Mouse (Mus musculus) ES-E14 (cell line): ENCODE measurements around the gene Ntmt1. TPM values are rescaled to one million over a fixed set of nuclear protein-coding genes. Genes with fewer than 3 reads are reported as not detected.

ENCODE experiments used
- DNase-seq: peaks from one replicate; pipeline ENCODE4 v3.0.0-alpha.2; 2013; ENCODE audit warnings: low read depth, low spot score
- H3K27ac ChIP-seq: 2 replicates; pipeline ENCODE4 v1.5.1; 2012; ENCODE audit warnings: low read depth, mild to moderate bottlenecking, low read length, moderate library complexity, mixed read lengths; ENCODE audit not compliant: poor library complexity, insufficient read depth, severe bottlenecking
- H3K36me3 ChIP-seq: 2 replicates; pipeline ENCODE4 v1.6.1; 2012; ENCODE audit warnings: mild to moderate bottlenecking, low read length, moderate library complexity, mixed read lengths; ENCODE audit not compliant: control insufficient read depth, poor library complexity, insufficient read depth, severe bottlenecking
- H3K4me1 ChIP-seq, 2 experiments: fragments of 150-350 bp in 1 of 2; sonication (generic) in 1 of 2; 2 replicates each; pipeline ENCODE4 v1.6.1; 2012; ENCODE audit warnings: low read length in 2 of 2, mild to moderate bottlenecking in 1 of 2, mixed read lengths in 1 of 2; ENCODE audit not compliant: control insufficient read depth in 2 of 2, insufficient read depth in 2 of 2, poor library complexity in 1 of 2
- H3K4me3 ChIP-seq, 2 experiments: fragments of 150-350 bp in 1 of 2; sonication (generic) in 1 of 2; 2 replicates each; pipeline ENCODE4 v1.5.1; 2012; ENCODE audit warnings: low read length in 2 of 2, low read depth in 1 of 2, mild to moderate bottlenecking in 1 of 2, mixed read lengths in 1 of 2; ENCODE audit not compliant: insufficient read depth in 1 of 2, poor library complexity in 1 of 2, severe bottlenecking in 1 of 2
- H3K9ac ChIP-seq: 2 replicates; pipeline ENCODE4 v1.6.1; 2012; ENCODE audit warnings: low read depth, mild to moderate bottlenecking, low read length, mixed read lengths; ENCODE audit not compliant: poor library complexity, insufficient read depth, severe bottlenecking
- H3K9me3 ChIP-seq: fragments of 150-350 bp; sonication (generic); 2 replicates; pipeline ENCODE4 v1.6.1; 2012; ENCODE audit warnings: low read depth, mild to moderate bottlenecking, low read length; ENCODE audit not compliant: control insufficient read depth, insufficient read depth
- CHD2 ChIP-seq: IDR thresholded peaks from 2 replicates; pipeline ENCODE4 v1.6.1; 2014; ENCODE audit warnings: mild to moderate bottlenecking, low read depth, low read length, inconsistent platforms
- HCFC1 ChIP-seq: IDR thresholded peaks from 2 replicates; pipeline ENCODE4 v1.6.1; 2012; ENCODE audit warnings: low read length, inconsistent platforms, borderline replicate concordance; ENCODE audit not compliant: insufficient read depth
- MAFK ChIP-seq: IDR thresholded peaks from 2 replicates; pipeline ENCODE4 v1.6.1; 2014; ENCODE audit warnings: mild to moderate bottlenecking, low read depth, low read length, inconsistent platforms; ENCODE audit not compliant: insufficient read depth
- ZC3H11A ChIP-seq: IDR thresholded peaks from 2 replicates; pipeline ENCODE4 v1.6.1; 2012; ENCODE audit warnings: low read depth, mild to moderate bottlenecking, inconsistent platforms, low read length, borderline replicate concordance
- ZNF384 ChIP-seq: IDR thresholded peaks from 2 replicates; pipeline ENCODE4 v1.6.1; 2012; ENCODE audit warnings: low read depth, low read length, inconsistent platforms
- in situ Hi-C, 2 experiments: fragments of 600-800 bp; cut with MboI; formaldehyde crosslinking; loops; one replicate each; pipeline ENCODE4 v1.15.1; 2025; ENCODE audit warnings: low sequenced_read_pairs in 2 of 2, inconsistent platforms in 1 of 2; ENCODE audit not compliant: unreplicated experiment in 2 of 2
- total RNA-seq: library from RNA; depleted of rRNA; stranded (reverse); fragments of 300-350 nt; gene quantifications from 2 replicates; pipeline ENCODE4 v1.2.3, GENCODE M21; 2012

Gene Ntmt1
- total RNA-seq, 1 experiment: 47.3 TPM

DNA sequence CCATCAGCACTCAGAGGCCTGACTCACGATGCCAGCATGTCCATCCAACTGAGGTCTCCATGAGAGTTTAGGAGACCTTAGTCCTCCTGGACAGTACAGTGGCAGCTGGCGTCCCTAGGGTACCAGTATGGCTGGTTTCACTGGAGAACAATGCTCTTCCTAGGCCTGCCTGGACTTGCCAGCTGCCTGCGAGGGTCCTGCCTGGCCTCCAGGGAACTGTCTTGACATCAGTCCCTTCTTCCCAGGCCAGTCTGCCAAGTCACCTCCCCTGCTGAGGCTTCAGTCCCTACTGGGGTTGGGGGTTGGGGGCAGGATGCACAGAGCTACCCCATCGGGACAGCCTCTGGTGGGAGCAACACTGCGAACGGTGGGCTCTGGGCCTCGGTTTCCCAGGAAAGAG lies 15.6 kb upstream of the Ntmt1 start:
- no peak for TF ChIP-seq HCFC1
- no peak for TF ChIP-seq ZNF384
- TF ChIP-seq CHD2: no peak
- no peak for TF ChIP-seq MAFK
- no peak for TF ChIP-seq ZC3H11A
- H3K4me3 ChIP-seq: no peak overlapping the region
- peaks cover 0 to 12% of the 10 kb centered on the region in 2 experiments; a peak in 1 of 4 replicates for H3K4me1 ChIP-seq
- no peak overlapping the region for H3K27ac ChIP-seq
- H3K9me3 ChIP-seq: no peaks in the 10 kb centered on the region
- in situ Hi-C loops: loop anchor here (25.0 kb wide), 1 partner anchor 330 kb away; the partner anchor contains the start of gene Ier5l (in 2 of the 2)
- no peak for DNase-seq
- no peaks in the 10 kb centered on the region for H3K36me3 ChIP-seq
- H3K9ac ChIP-seq: no peak overlapping the region

DNA sequence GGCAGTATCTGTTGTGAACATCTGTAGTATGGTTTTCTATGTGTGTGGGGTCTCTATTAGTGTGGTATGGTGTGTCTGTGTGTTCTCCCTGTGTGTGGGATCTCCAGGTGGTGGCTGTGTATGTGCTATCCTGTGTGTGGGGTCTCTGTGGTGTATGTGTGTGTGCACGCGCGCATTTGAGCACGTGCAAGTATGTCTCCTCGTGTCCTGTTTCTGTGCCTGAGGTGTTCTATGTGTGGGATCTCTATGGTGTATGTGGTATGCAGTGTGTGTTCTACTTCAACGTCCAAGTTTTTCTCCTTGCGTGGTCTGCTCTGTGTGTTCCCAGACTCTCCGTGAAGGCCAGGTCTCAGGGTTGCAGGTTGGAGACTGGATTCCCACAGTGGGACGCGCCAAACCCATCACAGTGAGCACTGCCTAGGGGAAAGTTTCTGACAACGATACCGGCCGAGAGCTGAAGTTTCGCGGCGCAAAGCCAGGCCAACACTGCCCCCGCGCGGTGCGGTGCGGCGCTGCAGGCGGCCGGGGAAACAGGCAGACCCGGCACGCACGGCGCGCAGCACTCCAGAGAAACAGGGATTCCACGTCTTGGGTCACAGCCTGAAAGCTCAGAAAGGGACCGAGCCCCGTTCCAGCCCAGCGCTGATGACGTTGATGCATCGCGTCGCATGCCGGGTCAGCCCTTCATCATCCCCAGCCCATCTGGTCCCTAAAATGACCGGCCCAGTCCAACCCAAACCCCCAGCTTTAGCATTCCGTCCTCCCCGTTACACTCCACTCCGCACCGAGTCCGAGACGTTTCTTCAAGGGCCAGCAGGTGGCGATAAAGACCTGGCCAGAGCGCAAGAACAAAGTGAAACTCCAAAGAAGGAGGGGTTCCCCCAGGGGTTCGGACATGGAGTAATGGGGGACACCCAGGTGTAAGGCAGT lies 13.2 kb upstream of the Ntmt1 start:
- no peaks in the 10 kb centered on the region for H3K9me3 ChIP-seq
- H3K4me1 ChIP-seq: peaks cover 0 to 14% of the 10 kb centered on the region in 2 experiments; a peak in 1 of 4 replicates
- peak overlapping the region; percentile 66 to 72 for H3K4me3 ChIP-seq
- in situ Hi-C loops: loop anchor here (25.0 kb wide), 1 partner anchor 332 kb away; the partner anchor contains the start of gene Ier5l (in 2 of the 2)
- no peak overlapping the region; the same call in 1 of the 2 replicates for H3K27ac ChIP-seq
- H3K9ac ChIP-seq: peak overlapping the region; percentile 67
- no peaks in the 10 kb centered on the region for H3K36me3 ChIP-seq
- no peak for TF ChIP-seq CHD2
- peak; percentile 85 for TF ChIP-seq ZC3H11A
- TF ChIP-seq MAFK: no peak
- no peak for TF ChIP-seq ZNF384
- TF ChIP-seq HCFC1: no peak
- DNase-seq: no peak

DNA sequence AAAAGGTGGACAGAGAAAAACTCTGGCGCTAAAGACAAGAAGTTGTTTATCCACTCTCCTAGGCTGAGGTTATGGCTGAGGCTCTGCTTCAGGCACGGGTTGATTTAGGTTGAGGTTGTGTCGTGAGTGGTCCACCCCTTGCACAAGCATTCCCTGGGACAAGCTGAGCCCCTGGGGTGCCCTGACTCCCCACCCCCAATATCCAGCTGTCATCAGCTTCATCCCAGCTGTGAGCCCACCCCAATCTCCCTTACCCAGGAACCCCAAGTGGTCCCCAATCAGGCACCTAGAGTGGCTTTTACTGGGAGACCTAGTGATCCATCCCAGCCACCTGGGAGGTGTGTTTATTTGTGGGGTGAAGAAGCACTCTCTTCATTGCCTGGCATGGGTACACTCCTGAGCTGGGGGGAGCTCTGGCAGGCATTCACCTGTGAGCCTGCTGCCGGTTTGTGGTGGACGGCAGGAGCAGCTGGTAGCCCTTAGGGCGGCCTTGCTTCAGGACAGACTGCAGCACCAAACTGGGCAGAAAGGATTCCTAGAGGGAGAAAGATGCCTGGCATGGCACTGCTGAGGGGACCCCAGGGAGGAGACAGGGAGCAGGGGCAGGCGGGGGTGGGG lies 12.2 kb upstream of the Ntmt1 start:
- in situ Hi-C loops: loop anchor here (25.0 kb wide), 1 partner anchor 333 kb away; the partner anchor contains the start of gene Ier5l (in 2 of the 2)
- Histone ChIP-seq H3K27ac (no peak overlapping the region), H3K9me3 (no peaks in the 10 kb centered on the region), H3K9ac (no peak overlapping the region), H3K4me3 (no peak overlapping the region), H3K4me1 (peaks cover 0 to 14% of the 10 kb centered on the region in 2 experiments; a peak in 1 of 4 replicates), H3K36me3 (no peaks in the 10 kb centered on the region)
- no peak for TF ChIP-seq MAFK
- no peak for TF ChIP-seq HCFC1
- no peak for TF ChIP-seq CHD2
- no peak for TF ChIP-seq ZNF384
- no peak for TF ChIP-seq ZC3H11A
- no peak for DNase-seq

DNA sequence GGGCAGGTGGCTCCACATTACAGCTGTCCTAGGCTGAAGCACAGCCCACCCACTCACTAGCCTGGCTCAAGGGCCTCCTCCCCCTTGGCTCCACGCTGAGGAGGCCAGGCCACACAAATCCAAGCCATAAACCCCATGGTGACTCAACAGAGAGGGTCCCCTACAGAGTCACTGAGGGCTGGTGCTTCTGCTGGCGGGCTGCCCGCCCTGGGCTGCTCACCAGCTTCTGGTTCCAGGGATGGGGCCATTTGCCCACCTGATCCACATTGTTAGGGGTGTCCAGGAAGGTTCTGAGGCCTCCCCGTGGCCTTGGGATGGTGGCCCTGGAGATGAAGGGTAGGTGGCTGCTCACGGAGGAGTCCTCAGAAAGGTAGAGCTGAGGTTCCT lies 11.7 kb upstream of the Ntmt1 start:
- no peaks in the 10 kb centered on the region for H3K9me3 ChIP-seq
- H3K9ac ChIP-seq: no peak overlapping the region
- peaks cover 0 to 14% of the 10 kb centered on the region in 2 experiments; a peak in 1 of 4 replicates for H3K4me1 ChIP-seq
- in situ Hi-C loops: loop anchor here (25.0 kb wide), 1 partner anchor 334 kb away; the partner anchor contains the start of gene Ier5l (in 2 of the 2)
- no peak for DNase-seq
- H3K36me3 ChIP-seq: no peaks in the 10 kb centered on the region
- TF ChIP-seq MAFK: no peak
- TF ChIP-seq CHD2: no peak
- no peak for TF ChIP-seq ZC3H11A
- TF ChIP-seq ZNF384: no peak
- TF ChIP-seq HCFC1: no peak
- H3K27ac ChIP-seq: no peak overlapping the region
- H3K4me3 ChIP-seq: no peak overlapping the region
